Mouse (Mus musculus) left cerebral cortex, adult 8-10 months (tissue): ENCODE results near the gene E2f6. TPM values are rescaled to one million over a fixed set of nuclear protein-coding genes. Genes with fewer than 3 reads are reported as not detected.

Experiments used
- DNase-seq, 2 experiments: peaks; one replicate each; pipeline ENCODE4 v3.0.0; 2022; ENCODE audit warnings: low spot score in 2 of 2
- microRNA-seq, 2 experiments: library from miRNA; unstranded; fragments of <30 nt; microRNA quantifications; one replicate each; pipeline ENCODE4 v1.2.0; 2022
- total RNA-seq, 4 experiments: library from RNA; stranded (reverse); gene quantifications; 2 replicates each; pipeline ENCODE4 v1.2.4; 2022

The E2f6 gene
- total RNA-seq, 4 experiments from 2014 or later: 32.1 to 36.6 (median 34.6) TPM

DNA sequence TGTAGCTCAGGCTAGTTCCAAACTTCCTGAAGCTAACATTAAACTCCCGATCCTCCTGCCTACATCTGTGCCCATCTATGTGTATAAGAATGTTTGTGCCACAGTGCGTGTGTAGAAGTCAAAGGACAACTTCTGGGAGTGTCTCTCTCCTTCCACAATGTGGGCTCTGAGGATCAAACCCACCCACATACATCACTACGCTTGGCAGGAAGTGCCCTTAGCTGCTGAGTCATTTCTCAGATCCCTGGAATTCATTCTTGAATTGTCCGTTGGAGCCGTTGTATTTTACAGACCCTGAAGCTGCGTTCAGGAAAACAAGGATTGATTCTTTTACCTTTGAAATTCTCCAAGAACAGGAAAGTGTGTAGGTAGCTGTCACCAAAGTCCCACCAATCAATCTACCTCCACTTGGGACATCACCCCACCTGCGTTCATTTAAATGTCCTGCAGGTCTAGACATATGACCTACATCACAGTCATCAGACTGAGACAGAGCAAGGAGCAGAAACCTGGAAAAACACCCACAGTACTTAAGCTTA, 62.2 kb downstream of the E2f6 start:
- DNase-seq: no peak

DNA sequence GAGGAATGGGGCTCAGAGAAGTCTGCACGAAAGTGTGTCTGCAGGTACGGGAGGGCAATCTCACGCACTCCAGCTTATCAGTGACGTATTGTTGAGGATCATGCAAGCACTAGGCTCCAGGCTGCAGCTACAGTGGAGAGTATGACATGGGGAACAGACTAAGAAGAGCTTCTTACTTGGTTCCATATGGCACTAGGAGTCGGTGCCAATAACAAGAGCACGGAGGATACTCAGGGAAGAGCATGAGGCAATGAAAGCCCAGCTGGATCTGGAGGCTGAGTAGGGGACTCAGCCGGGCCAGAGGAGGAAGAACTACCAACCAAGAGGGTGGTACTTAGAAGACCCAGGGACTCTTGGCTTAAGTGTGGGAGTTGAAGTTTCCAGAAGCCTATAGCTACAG, 62.8 kb downstream of the E2f6 start:
- peak in 1 of 2 experiments; percentile 59 for DNase-seq

DNA sequence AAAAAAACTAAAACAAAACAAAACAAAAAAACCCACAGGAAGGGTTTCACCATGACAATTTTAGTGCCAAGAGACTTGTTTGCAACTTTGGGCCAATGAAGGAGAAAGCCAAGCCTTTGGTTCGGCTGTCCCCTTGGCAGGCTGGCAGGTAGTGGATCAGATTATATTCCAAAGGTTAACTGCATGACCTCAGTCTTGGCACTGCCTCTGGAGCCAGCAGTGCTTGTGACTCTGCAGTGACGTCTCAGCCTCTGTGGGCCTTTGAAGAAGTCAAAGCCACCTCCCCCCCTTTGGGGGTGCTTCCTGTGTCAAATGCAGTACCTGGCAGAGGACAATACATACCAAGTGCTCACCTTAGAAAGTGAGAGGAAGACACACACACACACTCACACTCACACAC, 63.3 kb downstream of the E2f6 start:
- no peak for DNase-seq

DNA sequence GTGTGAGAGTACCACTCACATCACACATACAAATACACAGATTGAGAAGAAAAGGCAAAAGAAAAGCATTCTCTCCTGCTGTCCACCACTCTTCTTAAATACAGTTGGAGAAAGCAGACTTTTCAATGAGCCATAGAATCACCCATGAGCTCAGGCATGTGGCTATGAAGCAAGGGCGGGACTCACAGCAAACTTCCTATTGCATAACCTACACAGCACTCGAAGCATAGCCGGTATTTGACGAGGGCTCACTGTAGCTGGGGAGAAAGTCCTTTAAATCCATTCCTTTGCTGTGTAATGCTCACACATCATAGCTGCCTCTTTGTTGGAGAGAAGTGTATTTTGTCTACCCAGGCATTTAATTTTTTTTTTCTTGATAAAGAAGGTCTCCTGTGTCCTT, 64.5 kb downstream of the E2f6 start:
- no peak for DNase-seq

DNA sequence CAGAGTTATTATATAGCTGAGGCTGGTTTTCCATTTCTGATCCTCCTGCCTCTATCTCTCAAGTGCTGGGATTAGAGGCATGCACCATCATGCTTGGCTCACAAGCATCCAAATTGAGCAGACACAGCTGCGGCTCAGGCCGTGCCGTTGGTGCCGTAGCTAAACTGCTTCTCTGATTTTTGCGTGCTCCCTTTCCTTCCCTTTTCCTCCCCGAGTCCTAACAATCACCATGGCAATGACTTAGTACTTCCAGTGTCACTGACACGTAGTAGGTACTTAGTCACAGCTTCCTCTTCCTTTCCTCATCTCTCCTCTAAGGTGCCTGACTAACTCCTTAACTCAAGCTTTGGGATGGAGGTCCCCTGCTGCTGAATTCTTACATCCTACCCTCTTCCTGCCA, 64.9 kb downstream of the E2f6 start:
- no peak for DNase-seq

DNA sequence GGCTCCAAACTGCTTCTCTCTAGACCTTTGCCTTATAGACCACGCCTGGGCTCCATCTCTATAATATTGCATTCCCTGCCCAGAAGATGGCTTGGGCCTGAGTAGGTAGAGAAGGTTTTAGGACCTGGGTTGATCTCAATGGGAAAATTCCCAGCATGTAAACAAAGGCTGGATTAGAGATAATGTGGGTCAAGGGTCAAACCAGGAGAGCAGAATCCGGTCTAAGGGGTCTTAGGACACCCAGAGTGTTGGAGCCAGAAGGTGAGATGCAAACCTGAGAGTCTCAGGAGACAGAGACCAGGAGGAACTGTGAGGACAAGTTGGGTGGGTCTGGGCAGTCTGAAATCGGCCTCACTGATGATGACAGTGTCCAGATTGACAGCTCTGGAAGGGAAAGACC, 65.9 kb downstream of the E2f6 start:
- no peak for DNase-seq

DNA sequence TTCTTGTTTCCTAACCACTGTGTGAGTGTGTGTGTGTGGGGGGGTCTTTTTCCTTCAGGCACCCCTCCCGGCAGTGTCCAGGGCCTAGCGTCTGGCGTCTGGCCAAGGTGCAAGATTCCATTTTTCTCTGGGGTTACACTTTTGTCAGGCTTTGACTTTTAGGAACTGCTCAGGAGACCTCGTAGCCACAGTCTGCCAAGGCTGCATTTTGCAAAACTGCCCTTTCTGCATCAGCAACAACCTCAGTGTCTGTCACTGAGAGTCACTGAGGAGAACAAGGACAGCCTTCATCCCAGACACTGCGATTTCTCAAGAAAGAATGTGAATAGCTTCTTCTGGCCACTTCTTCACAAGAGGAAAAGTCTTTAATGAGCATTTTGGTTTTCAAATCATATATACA, 66.4 kb downstream of the E2f6 start:
- no peak for DNase-seq

DNA sequence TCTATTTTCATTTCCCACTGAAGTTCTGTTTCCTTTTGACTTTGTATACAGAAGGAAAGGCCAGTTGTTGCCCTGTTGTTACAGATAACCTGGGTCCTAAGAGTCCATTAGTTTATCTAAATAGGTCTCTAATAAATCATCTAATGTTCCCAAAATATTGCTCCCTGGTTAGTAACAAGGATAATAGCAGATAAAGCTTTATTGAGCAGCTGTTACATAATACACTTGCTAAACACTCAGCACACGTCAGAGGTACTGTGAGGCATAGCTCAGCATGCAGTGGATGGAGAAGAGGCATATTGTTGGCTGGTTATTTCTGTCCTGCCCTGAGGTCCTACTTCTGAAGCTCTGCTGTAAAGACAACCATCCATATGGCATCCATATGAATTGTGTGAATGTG, 66.9 kb downstream of the E2f6 start:
- no peak for DNase-seq

DNA sequence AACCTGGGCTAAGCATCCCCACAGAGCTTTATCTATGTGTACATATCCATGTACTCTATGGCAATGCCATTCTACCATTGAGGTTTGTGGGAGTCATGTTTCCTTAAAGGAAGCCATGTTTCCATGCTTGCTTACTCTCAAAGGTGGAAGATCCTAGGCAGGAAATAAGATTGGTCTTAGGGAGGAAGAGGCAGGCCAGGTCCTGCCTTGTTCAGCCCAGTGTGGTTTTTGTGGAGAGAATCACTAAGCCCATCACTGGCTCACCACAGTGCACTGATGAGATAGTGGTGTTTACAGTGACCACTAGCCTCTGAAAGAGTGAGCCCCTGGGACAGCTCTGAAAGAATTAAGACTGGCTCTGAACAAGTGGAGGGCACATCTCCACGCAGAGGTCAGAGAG, 68.6 kb downstream of the E2f6 start:
- no peak for DNase-seq

DNA sequence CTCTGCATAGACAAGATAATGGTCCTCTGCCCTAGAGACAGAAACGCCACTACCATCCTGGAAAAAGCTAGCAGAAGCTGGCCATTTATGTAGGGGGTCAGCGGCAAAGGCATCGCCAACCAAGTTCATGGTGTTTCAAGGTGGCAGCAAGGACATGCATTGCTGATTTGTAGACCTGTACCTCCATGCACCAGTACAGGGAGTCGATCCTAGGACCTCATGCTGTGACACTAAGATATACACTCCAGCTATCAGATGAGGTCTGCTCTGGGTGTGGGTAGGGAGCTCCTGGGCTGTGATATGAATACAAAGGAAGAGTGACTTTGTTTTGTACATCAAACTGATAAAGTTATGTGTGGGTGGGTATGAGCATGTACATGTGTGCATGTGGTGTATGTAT, 69.3 kb downstream of the E2f6 start:
- no peak for DNase-seq

DNA sequence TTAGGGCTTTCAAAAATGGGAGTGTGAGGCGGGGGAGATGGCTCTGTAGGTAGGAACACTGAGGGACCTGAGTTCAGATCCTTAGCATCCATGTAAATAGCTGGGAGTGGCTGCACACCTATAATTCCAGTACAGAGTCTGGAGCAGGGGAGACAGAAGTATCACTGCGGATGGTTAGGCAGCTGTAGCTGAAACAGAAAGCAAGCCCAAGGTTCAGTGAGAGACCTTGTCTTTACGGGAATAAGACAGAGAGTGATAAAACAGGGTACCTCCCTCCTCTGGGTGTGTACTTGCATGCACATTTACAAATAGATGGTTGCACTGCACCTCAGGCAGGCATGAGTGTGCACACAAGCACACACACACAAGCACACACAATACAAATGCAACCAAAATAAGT, 71.7 kb downstream of the E2f6 start:
- DNase-seq: no peak

DNA sequence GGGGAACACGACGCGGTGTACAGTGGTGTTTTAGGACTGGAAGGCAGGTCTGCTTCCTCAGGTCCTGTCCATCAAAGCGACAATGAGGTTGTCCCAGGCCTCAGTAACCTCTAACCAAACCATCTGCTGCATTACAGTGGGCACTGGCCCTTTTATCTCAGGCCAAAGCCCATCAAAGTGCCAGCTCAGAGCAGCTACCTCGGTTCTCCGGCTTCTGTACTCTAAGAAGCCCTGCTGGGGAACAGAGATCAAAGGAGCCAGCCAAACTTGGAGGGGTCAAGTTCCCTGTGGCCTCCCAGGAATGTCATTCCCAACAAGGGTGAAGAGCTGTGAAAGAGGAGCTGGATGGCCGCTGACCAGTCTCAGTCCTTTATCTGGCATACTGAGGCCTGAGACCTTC, 72.3 kb downstream of the E2f6 start:
- no peak for DNase-seq

DNA sequence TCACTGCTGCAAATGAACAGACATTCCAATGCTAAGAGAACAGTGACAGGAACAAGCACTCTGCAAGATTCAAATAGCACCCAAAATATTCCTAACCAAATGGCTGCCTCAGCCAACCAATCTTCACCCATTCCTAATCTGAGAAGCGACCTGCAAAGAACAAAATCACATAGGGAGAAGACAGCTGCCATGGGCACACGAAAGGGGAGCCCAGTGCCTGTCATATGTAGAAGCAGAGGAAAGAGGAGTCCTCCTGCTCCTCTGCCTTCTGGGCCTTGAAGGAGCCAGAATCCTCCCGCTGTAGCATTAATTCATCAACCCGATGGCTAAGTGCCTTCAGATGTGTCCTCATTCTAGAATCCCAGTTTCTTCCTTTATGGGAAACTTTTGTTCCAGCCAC, 73.8 kb downstream of the E2f6 start:
- DNase-seq: no peak

DNA sequence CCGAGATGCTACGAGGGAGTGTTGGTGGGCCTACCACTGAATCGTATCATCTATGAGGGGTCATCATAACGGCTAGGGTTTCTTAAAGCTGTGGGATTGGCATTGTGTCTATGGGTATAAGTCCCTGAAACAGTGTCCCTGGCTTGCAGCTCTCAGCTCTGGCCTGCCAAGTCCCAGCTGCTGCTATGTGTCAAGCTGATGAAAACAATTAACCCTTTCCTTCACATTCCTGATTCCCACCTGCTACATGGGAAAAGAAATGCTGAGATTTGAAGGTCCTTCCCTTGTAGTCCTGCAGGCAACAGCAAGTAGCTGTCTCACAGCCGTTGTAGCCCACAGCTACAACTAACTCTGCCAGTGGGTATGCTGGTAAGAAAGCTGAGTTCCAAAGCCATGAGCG, 75.6 kb downstream of the E2f6 start:
- no peak for DNase-seq

Small RNA genes within 50 kb of the gene (microRNA-seq; reads per million reads assigned to microRNA genes)
- gene Gm44305: 0 reads per million in 2 experiments

Other genes starting within 250 kb of the E2f6 start
- gene Lpin1, start 200.0 kb upstream of the E2f6 start, total RNA-seq: 10 to 100 TPM; 26.7 to 30.0 (median 27.1) TPM
- gene Ntsr2, start 157.6 kb upstream of the E2f6 start, total RNA-seq: 100 to 1,000 TPM; 131 to 169 (median 152) TPM
- 1 to 10 TPM in 2 of 4 experiments, under 1 TPM in 2; 0.63 to 1.5 (median 1.2) TPM for gene Greb1, start 10.1 kb upstream of the E2f6 start, total RNA-seq
- gene Rock2, start 83.9 kb downstream of the E2f6 start, total RNA-seq: 100 to 1,000 TPM; 122 to 132 (median 129) TPM
- gene Pqlc3, start 189.4 kb downstream of the E2f6 start, total RNA-seq: 1 to 10 TPM; 1.2 to 1.9 (median 1.8) TPM
- gene 2410004P03Rik, start 200.8 kb downstream of the E2f6 start, total RNA-seq: 1 to 10 TPM in 1 of 4 experiments, under 1 TPM in 3; 0.74 to 1.1 (median 0.85) TPM